Mouse (Mus musculus) adrenal gland, adult 18-20 months (tissue): ENCODE results near the gene Prkab1. TPM values are rescaled to one million over a fixed set of nuclear protein-coding genes. Genes with fewer than 3 reads are reported as not detected.
A peak's percentile ranks its signal among the peaks of the same experiment; 100 is the strongest.

Experiments used
- DNase-seq, 2 experiments: peaks; one replicate each; pipeline ENCODE4 v3.0.0; 2021 to 2022; ENCODE audit warnings: low spot score in 2 of 2
- total RNA-seq, 2 experiments: library from RNA; stranded (reverse); gene quantifications; 1 replicate in 1 of 2; 2 replicates in 1 of 2; pipeline ENCODE4 v1.2.3; 2021

Gene Prkab1
- total RNA-seq, 2 experiments from 2014 or later, result 48.3 to 85.0 TPM

DNA sequence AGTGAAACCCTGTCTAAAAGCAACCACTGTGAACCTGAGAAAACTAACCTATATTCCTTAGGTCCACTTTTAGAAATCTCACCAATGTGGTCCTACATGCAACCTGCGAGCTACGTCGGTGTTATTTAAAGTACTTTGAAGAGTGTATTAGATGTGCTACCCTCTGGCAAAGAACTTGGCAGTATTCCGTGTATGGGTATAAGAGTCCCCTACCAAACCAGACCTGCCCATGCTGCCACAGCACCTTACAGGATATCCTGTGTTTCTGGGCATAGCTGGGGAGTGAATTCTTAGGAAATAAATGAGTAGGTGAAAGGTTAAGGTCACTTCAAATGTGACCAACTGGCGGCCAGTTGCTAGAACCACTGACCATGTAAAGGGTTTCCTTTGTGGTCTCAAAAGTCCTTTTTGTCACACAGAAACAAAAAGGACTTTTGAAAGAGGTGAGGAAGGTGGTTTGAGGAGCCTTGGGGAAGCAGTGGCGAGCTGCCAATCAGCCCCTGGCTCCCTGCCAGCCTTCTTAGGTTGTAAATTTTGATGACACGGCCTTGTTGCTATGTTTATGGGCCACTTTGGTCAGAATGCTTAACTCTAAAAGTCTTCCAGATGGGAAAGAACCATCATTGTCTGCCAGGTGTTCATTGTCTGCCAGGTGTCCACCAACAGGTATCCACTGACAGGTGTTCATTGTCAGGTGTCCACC lies 41.5 kb downstream of the Prkab1 start:
- peak; percentile 54 to 71 for DNase-seq

- DNase-seq, result no peak
Observed at GRCm38 (mm10) chr5:115980537-115980936, 43.8 kb downstream of the Prkab1 start.

GRCm38 (mm10) chr5:115979134-115979696 lies 45.1 kb downstream of the Prkab1 start:
- no peak for DNase-seq

GRCm38 (mm10) chr5:115978255-115978654 lies 46.1 kb downstream of the Prkab1 start:
- no peak for DNase-seq

DNA sequence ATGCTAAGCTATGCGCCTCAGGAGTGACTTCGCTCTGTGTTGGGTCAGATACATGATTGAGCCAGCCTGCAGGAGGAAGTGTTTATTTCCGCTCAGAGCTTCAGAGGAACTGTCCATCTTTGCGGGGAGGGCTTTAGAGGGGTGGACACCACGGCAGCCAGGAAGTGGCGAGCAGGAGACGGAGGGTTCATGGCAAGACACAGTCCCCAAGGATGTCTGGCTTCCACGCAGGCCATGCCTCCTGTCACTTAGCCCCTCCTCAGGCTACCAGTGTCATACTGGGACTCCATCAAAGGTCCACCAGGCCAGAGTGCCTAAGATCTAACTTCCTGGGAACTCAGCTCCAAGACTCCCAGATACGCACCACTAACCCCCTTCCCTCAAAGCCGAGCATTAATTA lies 46.6 kb downstream of the Prkab1 start:
- no peak for DNase-seq

DNA sequence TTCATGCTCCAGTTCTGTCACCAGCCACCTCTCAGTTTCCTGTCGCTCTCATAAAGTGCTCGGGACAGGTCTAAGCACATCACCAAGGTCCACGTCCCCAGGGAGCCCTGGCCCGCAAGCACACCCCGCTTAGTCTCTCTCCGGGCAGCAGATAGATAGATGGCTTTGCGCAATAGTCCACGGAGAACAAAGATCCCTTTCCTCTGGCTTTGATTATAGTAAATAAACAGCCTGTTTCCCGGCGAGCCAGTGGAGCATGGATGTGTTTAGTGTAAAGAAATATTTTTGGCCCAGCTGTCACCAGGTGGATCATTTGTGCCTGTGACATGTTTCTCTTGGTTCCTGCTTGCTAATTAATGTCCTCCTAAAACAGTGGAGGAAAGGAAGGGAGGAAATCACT lies 47.0 kb downstream of the Prkab1 start:
- no peak for DNase-seq

DNA sequence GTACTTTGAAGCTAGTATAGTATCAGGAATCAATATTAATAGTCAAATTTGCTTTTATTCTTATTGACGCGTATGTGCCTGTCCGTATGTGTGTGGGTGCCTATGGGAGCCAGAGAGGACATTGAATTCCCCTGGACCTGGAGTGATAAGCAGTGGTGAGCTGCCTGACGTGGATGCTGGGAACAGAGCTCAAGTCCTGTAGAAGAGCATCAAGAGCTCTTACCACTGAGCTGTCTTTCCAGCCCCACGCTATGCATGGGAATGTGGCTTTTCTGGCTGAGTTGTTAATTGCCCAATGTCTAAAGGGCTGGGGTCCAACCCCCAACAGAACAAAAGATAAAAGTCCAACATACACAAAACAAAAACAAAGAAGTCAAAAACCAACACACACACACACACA lies 47.9 kb downstream of the Prkab1 start:
- no peak for DNase-seq

DNA sequence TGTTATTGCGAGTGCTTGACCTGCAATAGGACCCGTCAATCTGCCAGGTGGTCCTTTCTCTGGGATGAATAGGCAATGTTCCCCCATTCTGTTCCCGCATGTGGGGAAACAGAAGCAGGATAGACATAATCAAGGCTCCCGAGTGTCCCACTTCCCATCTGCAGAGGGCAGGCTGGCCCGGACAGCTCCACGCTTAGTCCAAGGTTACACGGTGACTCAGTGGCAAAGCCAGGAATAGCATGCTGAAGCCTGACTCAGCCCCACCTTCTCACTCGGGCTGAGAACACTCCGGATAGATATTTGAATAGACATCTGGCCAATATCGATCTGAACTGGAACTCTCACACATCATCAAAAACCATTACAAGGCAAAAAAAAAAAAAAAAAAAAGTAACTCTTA lies 48.6 kb downstream of the Prkab1 start:
- DNase-seq, result peak in 1 of 2 experiments; percentile 51

- DNase-seq, result no peak
Observed at GRCm38 (mm10) chr5:115971236-115971635, 53.1 kb downstream of the Prkab1 start.

Other genes starting within 250 kb of the Prkab1 start
- gene Cit, start 179.2 kb downstream of the Prkab1 start, total RNA-seq, result 1 to 10 TPM; 2.7 to 3.3 TPM
- gene Tmem233, start 58.7 kb upstream of the Prkab1 start, total RNA-seq, result not detected